Mouse (Mus musculus): ENCODE results near the gene A230050P20Rik.

GRCm38 (mm10) chr9:20822821-20823220, 45.6 kb upstream of the A230050P20Rik start:
- TF ChIP-seq CTCF (IDR thresholded peaks at IDR 0.05; ENCODE audit: low read depth) (no peak), EP300 (IDR thresholded peaks at IDR 0.05; ENCODE audit: low read depth) (no peak)

Measured in liver, postnatal 0 days (tissue).